Mouse (Mus musculus) left cerebral cortex, adult 18-20 months (tissue): ENCODE measurements around the gene Zfp711. TPM values are rescaled to one million over a fixed set of nuclear protein-coding genes. Genes with fewer than 3 reads are reported as not detected.

Experiments used
- DNase-seq, 2 experiments: peaks; one replicate each; pipeline ENCODE4 v3.0.0; 2021 to 2022; ENCODE audit warnings: low spot score in 2 of 2, mixed read lengths in 1 of 2
- long read RNA-seq, 2 experiments: library from polyadenylated mRNA; stranded (forward); transcript quantifications; one replicate each; pipeline ENCODE4 v2.0.0; 2021
- total RNA-seq, 2 experiments: library from RNA; stranded (reverse); gene quantifications; 2 replicates each; pipeline ENCODE4 v1.2.3; 2021

The Zfp711 gene
- total RNA-seq = 1 to 10 TPM; 7.6 to 8.9 TPM
- long read RNA-seq, experiment 1, partial matches to known transcripts = 2 of 11 reads
- long read RNA-seq, experiment 1, other reads (novel, unspliced or antisense) = 8 of 11 reads
- long read RNA-seq, experiment 2, full-length matches to known transcripts = 1 of 5 reads
- long read RNA-seq, experiment 2, partial matches to known transcripts = 0 of 5 reads
- long read RNA-seq, experiment 2, other reads (novel, unspliced or antisense) = 4 of 5 reads

GRCm38 (mm10) chrX:112600511-112601305 is at the start of gene Zfp711:
Zfp711 (plus strand) TSS chrX:112600526.
- peak; percentile 51 to 58 for DNase-seq

GRCm38 (mm10) chrX:112567716-112568115 is 32.6 kb upstream of the Zfp711 start:
- no peak for DNase-seq

GRCm38 (mm10) chrX:112601306-112602120 is 1.2 kb downstream of the Zfp711 start:
- peak; percentile 3 to 36 for DNase-seq

- no peak for DNase-seq
Measured at GRCm38 (mm10) chrX:112675525-112675924, 75.2 kb downstream of the Zfp711 start.

GRCm38 (mm10) chrX:112680605-112681004 is 80.3 kb downstream of the Zfp711 start:
- DNase-seq = no peak

Other genes starting within 250 kb of the Zfp711 start
- gene Satl1, start 193.7 kb upstream of the Zfp711 start, total RNA-seq = not detected
- not detected for gene 2010106E10Rik, start 105.3 kb upstream of the Zfp711 start, total RNA-seq
- not detected for gene Pof1b, start 98.1 kb downstream of the Zfp711 start, total RNA-seq